Mouse (Mus musculus): ENCODE measurements around the gene Dclk1. TPM values are rescaled to one million over a fixed set of nuclear protein-coding genes. Genes with fewer than 3 reads are reported as not detected.
A peak's percentile ranks its signal among the peaks of the same experiment; 100 is the strongest.

Gene Dclk1
- polyA plus RNA-seq, 1 experiment from 2014 or later: 62.8 TPM

DNA sequence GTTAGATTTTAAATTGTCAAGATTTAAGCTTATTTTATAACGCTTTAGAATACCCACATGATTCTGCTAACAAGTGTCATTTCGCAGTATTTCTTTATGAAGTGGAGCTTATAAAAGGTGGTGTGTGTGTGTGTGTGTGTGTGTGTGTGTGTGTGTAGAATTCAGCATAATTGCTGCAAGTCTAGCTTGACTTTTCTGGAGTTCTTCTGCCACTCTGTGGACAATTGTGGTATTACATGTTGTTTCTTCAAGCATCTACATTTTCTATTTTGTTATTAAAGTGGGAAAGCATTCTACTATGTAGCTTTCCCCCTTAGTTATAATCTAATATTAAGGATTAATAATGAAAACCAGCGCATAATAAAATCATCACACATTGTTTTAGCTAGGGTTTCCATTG is 112.6 kb downstream of the Dclk1 start:
- Histone ChIP-seq H3K36me3 (no peaks in the 10 kb centered on the region), H3K9ac (replicated peaks) (no peak overlapping the region), H3K4me3 (replicated peaks) (no peak overlapping the region), H3K27ac (no peak overlapping the region), H3K9me3 (no peaks in the 10 kb centered on the region), H3K4me1 (replicated peaks) (peaks cover 35% of the 10 kb centered on the region), H3K27me3 (no peaks in the 10 kb centered on the region), H3K4me2 (no peak overlapping the region)
- WGBS: 29% methylated on average over 3 of the region's 3 CpGs
- ATAC-seq (ENCODE audit: insufficient number of reproducible peaks, insufficient read depth, low FRiP score, low TSS enrichment, low read depth): no peak

DNA sequence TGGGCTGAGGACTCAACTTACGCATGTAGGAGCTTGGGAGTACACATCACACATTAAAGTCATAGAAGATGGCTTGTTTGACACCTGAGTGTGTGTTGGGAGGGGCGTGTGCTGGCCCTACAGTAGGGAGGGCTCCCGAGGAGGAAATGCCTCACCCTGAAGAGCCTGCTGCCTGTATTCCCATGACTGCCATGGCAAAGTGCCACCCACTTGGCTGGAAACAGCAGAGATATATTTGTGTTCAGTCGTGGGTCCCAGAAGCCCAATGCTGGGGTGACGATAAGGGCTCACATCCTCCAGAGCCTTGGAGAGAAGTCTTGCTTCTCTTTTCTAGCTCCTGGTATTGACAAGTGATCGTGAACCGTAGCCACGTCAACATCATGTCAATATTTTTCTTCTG is 116.3 kb downstream of the Dclk1 start:
- Histone ChIP-seq H3K27ac (no peak overlapping the region), H3K4me3 (replicated peaks) (no peak overlapping the region), H3K36me3 (no peaks in the 10 kb centered on the region), H3K9me3 (no peaks in the 10 kb centered on the region), H3K4me2 (no peak overlapping the region), H3K27me3 (no peaks in the 10 kb centered on the region), H3K9ac (replicated peaks) (no peak overlapping the region), H3K4me1 (replicated peaks) (peaks cover 12% of the 10 kb centered on the region)
- 87% methylated on average over 8 of the region's 8 CpGs for WGBS
- no peak for ATAC-seq (ENCODE audit: insufficient number of reproducible peaks, insufficient read depth, low FRiP score, low TSS enrichment, low read depth)

DNA sequence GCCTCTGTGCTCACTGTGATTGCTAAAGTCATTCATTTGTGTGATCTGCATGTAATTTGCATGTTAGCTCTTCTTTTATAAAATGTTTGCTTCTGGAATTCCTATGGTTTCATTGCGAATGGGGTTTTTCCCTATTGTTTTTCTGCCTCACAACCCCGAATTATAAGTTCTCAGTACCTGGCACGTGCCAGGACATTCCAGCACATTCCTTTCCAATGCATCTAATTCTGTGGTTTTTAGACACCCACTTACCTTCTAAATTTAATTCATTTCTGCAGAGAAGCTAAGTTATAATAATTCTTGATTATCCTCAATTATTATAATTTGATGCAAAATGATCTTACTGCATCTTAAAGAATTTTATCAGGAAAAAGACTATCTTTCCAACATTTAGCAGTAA is 118.7 kb downstream of the Dclk1 start:
- Histone ChIP-seq H3K9me3 (no peaks in the 10 kb centered on the region), H3K4me2 (no peak overlapping the region), H3K27ac (no peak overlapping the region), H3K4me3 (replicated peaks) (no peak overlapping the region), H3K9ac (replicated peaks) (no peak overlapping the region), H3K36me3 (no peaks in the 10 kb centered on the region), H3K27me3 (no peaks in the 10 kb centered on the region), H3K4me1 (replicated peaks) (no peaks in the 10 kb centered on the region)
- 89% methylated on average over 3 of the region's 3 CpGs for WGBS
- ATAC-seq (ENCODE audit: insufficient number of reproducible peaks, insufficient read depth, low FRiP score, low TSS enrichment, low read depth): no peak

DNA sequence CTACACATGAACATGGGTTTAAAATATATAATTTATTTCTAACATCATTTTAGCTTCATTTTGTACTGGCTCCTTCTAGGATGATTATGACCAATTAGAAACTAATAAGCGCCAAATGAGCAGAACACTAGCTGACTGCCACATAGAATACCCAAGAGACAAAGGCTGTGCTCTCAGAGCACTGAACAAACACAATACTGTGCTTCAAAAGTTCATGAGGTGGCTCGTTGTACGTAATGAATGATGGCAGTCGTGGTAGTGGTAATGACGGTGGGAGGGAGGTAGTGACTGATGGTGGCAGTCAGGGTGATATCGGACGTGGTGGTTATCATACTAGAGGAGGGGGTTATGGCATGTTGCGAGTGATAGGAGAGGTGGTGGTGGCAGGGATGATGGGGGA is 125.0 kb downstream of the Dclk1 start:
- no peak overlapping the region for H3K4me2 ChIP-seq
- 93% methylated on average over 8 of the region's 8 CpGs for WGBS
- no peak overlapping the region for H3K27ac ChIP-seq
- no peak overlapping the region for H3K4me3 ChIP-seq (replicated peaks)
- H3K9ac ChIP-seq (replicated peaks): no peak overlapping the region
- ATAC-seq (ENCODE audit: insufficient number of reproducible peaks, insufficient read depth, low FRiP score, low TSS enrichment, low read depth): no peak
- H3K27me3 ChIP-seq: no peaks in the 10 kb centered on the region
- no peaks in the 10 kb centered on the region for H3K4me1 ChIP-seq (replicated peaks)
- H3K9me3 ChIP-seq: no peaks in the 10 kb centered on the region
- H3K36me3 ChIP-seq: no peaks in the 10 kb centered on the region

DNA sequence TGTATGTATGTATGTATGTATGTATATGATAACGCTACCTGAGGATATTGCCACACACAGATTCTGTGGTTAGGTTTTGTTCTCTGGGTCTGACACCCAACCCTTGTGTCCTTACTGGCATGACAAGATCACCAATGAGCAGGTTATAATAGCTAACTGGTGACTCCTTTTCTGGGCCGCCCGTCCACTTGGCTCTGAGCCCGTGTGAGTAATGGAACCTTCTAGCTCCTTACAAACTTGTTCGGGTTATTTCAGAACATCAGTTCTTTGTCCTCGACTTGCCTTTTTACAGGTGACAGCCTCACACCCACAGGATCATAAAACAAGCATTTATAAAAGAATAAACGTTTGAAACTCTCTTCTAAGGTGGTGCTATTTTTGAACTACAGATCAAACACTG is 127.0 kb downstream of the Dclk1 start:
- H3K36me3 ChIP-seq: no peaks in the 10 kb centered on the region
- no peak overlapping the region for H3K4me2 ChIP-seq
- H3K27me3 ChIP-seq: no peaks in the 10 kb centered on the region
- no peak overlapping the region for H3K9ac ChIP-seq (replicated peaks)
- H3K9me3 ChIP-seq: no peaks in the 10 kb centered on the region
- WGBS: 81% methylated on average over 7 of the region's 7 CpGs
- H3K4me1 ChIP-seq (replicated peaks): 0 out of 2 replicates have a peak, but pooled peaks cover 4% of the 10 kb centered on the region
- no peak for ATAC-seq (ENCODE audit: insufficient number of reproducible peaks, insufficient read depth, low FRiP score, low TSS enrichment, low read depth)
- H3K27ac ChIP-seq: no peak overlapping the region
- no peak overlapping the region for H3K4me3 ChIP-seq (replicated peaks)

DNA sequence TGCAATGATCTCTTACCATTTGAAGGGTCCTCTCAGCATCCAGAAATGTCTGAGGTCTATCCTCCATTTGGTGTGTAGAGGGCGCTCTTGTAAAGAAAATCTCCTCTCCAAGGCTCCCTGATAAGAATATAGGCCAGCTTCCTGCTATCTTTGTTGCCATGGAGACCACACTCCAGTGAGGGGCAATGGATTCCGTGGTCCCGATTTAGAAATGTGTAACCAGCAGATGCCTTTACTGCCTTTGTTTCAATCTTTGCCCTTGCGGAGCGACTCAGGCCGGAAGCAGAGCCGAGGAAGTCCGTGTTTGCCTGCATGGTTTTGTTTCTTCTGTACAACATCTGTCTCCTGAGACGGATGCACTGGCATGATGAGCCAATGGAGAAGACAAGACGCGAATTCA is 131.5 kb downstream of the Dclk1 start:
- Histone ChIP-seq H3K9me3 (no peaks in the 10 kb centered on the region), H3K27ac (no peak overlapping the region), H3K4me2 (peak overlapping the region; percentile 56), H3K4me1 (replicated peaks) (0 out of 2 replicates have a peak, but pooled peaks cover 4% of the 10 kb centered on the region), H3K4me3 (replicated peaks) (peak overlapping the region; percentile 32), H3K36me3 (no peaks in the 10 kb centered on the region), H3K9ac (replicated peaks) (0 out of 2 replicates have a peak overlapping the region, but pooled peaks have one; percentile 18), H3K27me3 (no peaks in the 10 kb centered on the region)
- 9% methylated on average over 11 of the region's 11 CpGs for WGBS
- ATAC-seq (ENCODE audit: insufficient number of reproducible peaks, insufficient read depth, low FRiP score, low TSS enrichment, low read depth): peak; percentile 23

DNA sequence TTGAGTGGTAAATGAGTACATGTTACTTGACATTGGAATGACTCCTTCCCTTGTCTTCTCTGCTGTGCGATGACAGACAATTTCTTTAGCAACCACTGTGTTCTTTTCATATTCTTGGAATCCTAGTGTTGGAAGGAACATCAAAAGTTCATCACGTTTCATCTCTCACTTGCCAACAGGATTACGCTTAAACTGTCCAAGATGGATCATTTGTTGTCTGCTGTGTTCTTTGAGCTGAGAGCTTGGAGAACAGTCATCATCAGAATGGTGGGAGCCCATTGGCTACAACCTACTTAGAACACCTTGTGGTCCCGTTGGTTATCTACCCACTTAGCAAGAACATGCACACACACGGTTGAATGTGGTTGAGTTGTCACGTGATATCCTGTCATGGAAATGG is 136.4 kb downstream of the Dclk1 start:
- Histone ChIP-seq H3K27me3 (no peaks in the 10 kb centered on the region), H3K4me2 (no peak overlapping the region), H3K4me1 (replicated peaks) (peaks cover 24% of the 10 kb centered on the region), H3K27ac (no peak overlapping the region), H3K36me3 (no peaks in the 10 kb centered on the region), H3K4me3 (replicated peaks) (no peak overlapping the region), H3K9me3 (no peaks in the 10 kb centered on the region), H3K9ac (replicated peaks) (no peak overlapping the region)
- WGBS: 93% methylated on average over 6 of the region's 6 CpGs
- no peak for ATAC-seq (ENCODE audit: insufficient number of reproducible peaks, insufficient read depth, low FRiP score, low TSS enrichment, low read depth)

DNA sequence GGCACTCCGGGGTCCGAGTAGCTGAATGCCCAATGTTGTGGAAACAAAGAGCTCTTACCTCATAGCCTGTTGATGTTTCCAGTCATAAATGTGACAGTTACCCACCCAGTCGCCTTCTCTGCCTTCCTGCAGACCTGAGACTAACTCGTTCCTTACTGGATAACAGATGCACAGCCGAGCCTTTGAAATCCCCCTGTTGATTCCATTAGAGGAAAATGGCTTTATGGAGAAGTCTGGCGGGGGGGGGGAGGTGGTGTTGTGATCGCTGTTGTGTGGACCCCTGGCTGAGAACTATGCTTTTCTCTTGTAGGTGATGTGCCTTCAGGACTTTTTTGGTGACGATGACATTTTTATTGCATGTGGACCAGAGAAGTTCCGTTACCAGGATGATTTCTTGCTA is 138.3 kb downstream of the Dclk1 start:
- peak overlapping the region; percentile 17; the same call in 1 of the 2 replicates for H3K4me2 ChIP-seq
- no peak overlapping the region for H3K9ac ChIP-seq (replicated peaks)
- peaks cover 20% of the 10 kb centered on the region for H3K4me1 ChIP-seq (replicated peaks)
- H3K9me3 ChIP-seq: no peaks in the 10 kb centered on the region
- H3K36me3 ChIP-seq: no peaks in the 10 kb centered on the region
- no peak; the same call in 1 of the 2 replicates for ATAC-seq (ENCODE audit: insufficient number of reproducible peaks, insufficient read depth, low FRiP score, low TSS enrichment, low read depth)
- no peak overlapping the region for H3K4me3 ChIP-seq (replicated peaks)
- 4% methylated on average over 9 of the region's 9 CpGs for WGBS
- no peaks in the 10 kb centered on the region for H3K27me3 ChIP-seq
- H3K27ac ChIP-seq: peak overlapping the region; percentile 62; the same call in 1 of the 2 replicates

DNA sequence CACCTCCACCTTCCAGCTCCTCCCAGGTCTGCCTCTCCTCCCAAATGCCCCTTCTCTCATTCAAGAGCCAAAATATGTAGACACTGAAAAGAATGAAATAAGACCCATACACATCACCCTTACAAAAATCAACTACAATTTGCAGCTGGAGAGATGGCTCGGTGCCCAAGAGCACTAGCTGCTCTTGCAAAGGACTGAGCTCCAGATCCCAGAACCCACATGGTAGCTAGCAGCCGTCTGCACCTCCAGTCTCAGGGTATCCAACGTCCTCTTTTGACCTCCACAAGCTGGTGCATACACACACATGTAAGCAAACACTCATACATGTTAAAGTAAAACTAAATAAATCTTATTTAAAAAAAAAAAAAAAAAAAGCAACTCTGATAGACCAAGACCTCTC is 150.4 kb downstream of the Dclk1 start:
- ATAC-seq (ENCODE audit: insufficient number of reproducible peaks, insufficient read depth, low FRiP score, low TSS enrichment, low read depth): no peak
- no peak overlapping the region for H3K27ac ChIP-seq
- no peaks in the 10 kb centered on the region for H3K9me3 ChIP-seq
- H3K36me3 ChIP-seq: no peaks in the 10 kb centered on the region
- H3K4me2 ChIP-seq: no peak overlapping the region
- H3K9ac ChIP-seq (replicated peaks): no peak overlapping the region
- no peaks in the 10 kb centered on the region; the same call in 1 of the 2 replicates for H3K4me1 ChIP-seq (replicated peaks)
- 60% methylated on average over 3 of the region's 3 CpGs for WGBS
- no peaks in the 10 kb centered on the region for H3K27me3 ChIP-seq
- H3K4me3 ChIP-seq (replicated peaks): no peak overlapping the region

DNA sequence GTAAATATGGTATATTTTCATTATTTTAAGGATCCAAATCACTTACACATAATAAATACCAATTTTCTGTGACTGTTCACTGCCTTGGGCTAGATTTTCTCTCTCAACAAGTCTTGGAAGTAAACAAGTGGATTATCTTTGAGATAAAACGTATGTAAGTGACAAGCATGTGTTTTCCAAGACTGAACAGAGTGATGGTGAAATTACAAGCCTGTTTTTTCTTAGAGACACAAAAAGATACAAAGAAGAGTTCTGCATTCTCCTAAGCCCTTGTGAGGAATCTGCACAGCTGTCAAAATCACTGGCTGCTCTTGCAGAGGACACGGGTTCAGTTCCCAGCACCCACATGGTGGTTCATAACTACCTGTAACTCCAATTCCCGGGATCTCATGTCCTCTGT is 151.4 kb downstream of the Dclk1 start:
- no peak for ATAC-seq (ENCODE audit: insufficient number of reproducible peaks, insufficient read depth, low FRiP score, low TSS enrichment, low read depth)
- 84% methylated on average over 3 of the region's 3 CpGs for WGBS
- H3K9me3 ChIP-seq: no peaks in the 10 kb centered on the region

DNA sequence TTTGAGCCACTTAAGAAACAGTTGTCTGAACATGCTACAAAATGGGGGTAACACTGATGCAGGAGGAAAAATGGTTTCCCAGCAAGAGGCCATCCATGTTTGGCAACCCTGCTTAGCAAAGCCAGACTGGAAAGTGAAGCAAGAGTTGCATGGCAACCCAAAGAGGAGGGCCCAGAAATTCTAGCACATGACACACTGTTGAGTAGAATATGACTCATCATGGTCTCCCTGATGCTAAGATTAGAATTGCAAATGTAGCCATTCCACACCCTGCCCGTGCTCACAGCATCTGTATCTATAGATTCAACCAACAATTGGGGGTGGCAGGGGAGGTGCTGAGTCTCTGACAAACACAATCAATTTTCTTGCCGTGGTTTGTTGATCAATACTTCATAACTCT is 154.6 kb downstream of the Dclk1 start:
- no peaks in the 10 kb centered on the region for H3K9me3 ChIP-seq
- H3K9ac ChIP-seq (replicated peaks): no peak overlapping the region
- H3K4me1 ChIP-seq (replicated peaks): no peaks in the 10 kb centered on the region; the same call in 1 of the 2 replicates
- no peaks in the 10 kb centered on the region for H3K27me3 ChIP-seq
- no peak overlapping the region for H3K4me2 ChIP-seq
- H3K27ac ChIP-seq: no peak overlapping the region
- no peak overlapping the region for H3K4me3 ChIP-seq (replicated peaks)
- ATAC-seq (ENCODE audit: insufficient number of reproducible peaks, insufficient read depth, low FRiP score, low TSS enrichment, low read depth): no peak
- WGBS: 69% methylated on average over 2 of the region's 2 CpGs
- H3K36me3 ChIP-seq: no peaks in the 10 kb centered on the region

More for the DNA sequence above, 151.4 kb downstream of the Dclk1 start:
- H3K4me3 ChIP-seq (replicated peaks): no peak overlapping the region
- no peak overlapping the region for H3K9ac ChIP-seq (replicated peaks)
- no peak overlapping the region for H3K4me2 ChIP-seq
- no peaks in the 10 kb centered on the region for H3K27me3 ChIP-seq
- H3K27ac ChIP-seq: no peak overlapping the region
- H3K4me1 ChIP-seq (replicated peaks): no peaks in the 10 kb centered on the region; the same call in 1 of the 2 replicates
- no peaks in the 10 kb centered on the region for H3K36me3 ChIP-seq
